Mouse (Mus musculus) stomach, embryonic 15.5 days (tissue): ENCODE measurements around the gene Kl. TPM values are rescaled to one million over a fixed set of nuclear protein-coding genes. Genes with fewer than 3 reads are reported as not detected.

Source experiments
- ATAC-seq: fragments of 200-750 bp; cut with Nextera tagmentation; 2 replicates; pipeline ENCODE4 v1.8.0; 2017; ENCODE audit warnings: low read depth, moderate number of reproducible peaks, moderate TSS enrichment; ENCODE audit not compliant: insufficient read depth, low FRiP score
- H3K27ac ChIP-seq: fragments of 300-500 bp; sonication (generic); 2 replicates; pipeline ENCODE4 v1.5.1; 2015; ENCODE audit warnings: mild to moderate bottlenecking, inconsistent platforms
- H3K27me3 ChIP-seq: fragments of 300-500 bp; sonication (generic); replicated peaks from 2 replicates; pipeline ENCODE4 v1.6.1; 2015; ENCODE audit warnings: inconsistent platforms
- H3K36me3 ChIP-seq: fragments of 300-500 bp; sonication (generic); 2 replicates; pipeline ENCODE4 v1.6.1; 2015; ENCODE audit warnings: inconsistent platforms
- H3K4me1 ChIP-seq: fragments of 300-500 bp; sonication (generic); 2 replicates; pipeline ENCODE4 v1.6.1; 2015; ENCODE audit warnings: inconsistent platforms
- H3K4me2 ChIP-seq: fragments of 300-500 bp; sonication (generic); 2 replicates; pipeline ENCODE4 v1.6.1; 2015; ENCODE audit warnings: mild to moderate bottlenecking, inconsistent platforms
- H3K4me3 ChIP-seq: fragments of 300-500 bp; sonication (generic); replicated peaks from 2 replicates; pipeline ENCODE4 v1.5.1; 2015; ENCODE audit warnings: inconsistent platforms
- H3K9ac ChIP-seq: fragments of 300-500 bp; sonication (generic); 2 replicates; pipeline ENCODE4 v1.6.1; 2015; ENCODE audit warnings: inconsistent platforms
- H3K9me3 ChIP-seq: fragments of 300-500 bp; sonication (generic); 2 replicates; pipeline ENCODE4 v1.6.1; 2016; ENCODE audit warnings: inconsistent platforms
- WGBS: fragments of 180-500 bp; shearing (Covaris S2); methylation state at CpG from one replicate; pipeline ENCODE4 v1.1.7; 2015; 5-methylcytosine and 5-hydroxymethylcytosine counted together
- polyA plus RNA-seq: library from polyadenylated mRNA; unstranded; fragments of >200 nt; fragmentation: Nextera tagmentation; extraction: Ambion mirVana; gene quantifications from 2 replicates; pipeline ENCODE4 v1.2.1, GENCODE M21; 2015

Kl gene
- polyA plus RNA-seq, 1 experiment from 2014 or later, result 0.13 TPM

- no peak for ATAC-seq
These were observed 90.5 kb downstream of the Kl start for GRCm38 (mm10) chr5:151042911-151043310.

More at GRCm38 (mm10) chr5:151042911-151043310, 90.5 kb downstream of the Kl start:
- Histone ChIP-seq H3K9ac (no peak overlapping the region), H3K9me3 (no peaks in the 10 kb centered on the region), H3K4me2 (no peak overlapping the region), H3K36me3 (peaks cover 36% of the 10 kb centered on the region), H3K4me1 (no peaks in the 10 kb centered on the region), H3K27ac (no peak overlapping the region), H3K27me3 (no peaks in the 10 kb centered on the region), H3K4me3 (no peak overlapping the region)
- 71% methylated on average over 5 of the region's 5 CpGs for WGBS
